Mouse (Mus musculus) kidney, adult 11 months (tissue): ENCODE data around the gene Commd4.
A peak's percentile ranks its signal among the peaks of the same experiment; 100 is the strongest.
"Not testable (repeated sequence)": the region's sequence is repeated elsewhere in the genome, so short reads cannot be mapped to it uniquely, and the experiment has no call there.

Experiments
- DNase-seq: peaks from one replicate; pipeline ENCODE4 v3.0.0; 2022

Gene Commd4

GRCm38 (mm10) chr9:57158013-57158470 lies at the start of gene Commd4:
TSS of gene Commd4 (minus strand) at chr9:57158331.
- peak; percentile 92 for DNase-seq

GRCm38 (mm10) chr9:57206896-57207295 lies 48.8 kb upstream of the Commd4 start:
- no peak for DNase-seq

- not testable (repeated sequence) for DNase-seq
These were observed 45.4 kb upstream of the Commd4 start for GRCm38 (mm10) chr9:57203571-57203970.

GRCm38 (mm10) chr9:57202981-57203380 lies 44.9 kb upstream of the Commd4 start:
- no peak for DNase-seq

GRCm38 (mm10) chr9:57197414-57197813 lies 39.3 kb upstream of the Commd4 start:
- no peak for DNase-seq

- DNase-seq = no peak
These were observed 38.6 kb upstream of the Commd4 start for GRCm38 (mm10) chr9:57196708-57197107.

- DNase-seq = no peak
These were observed 10.3 kb upstream of the Commd4 start for GRCm38 (mm10) chr9:57168411-57168810.

GRCm38 (mm10) chr9:57166173-57166572 lies 8.0 kb upstream of the Commd4 start:
- no peak for DNase-seq

- no peak for DNase-seq
These were observed 5.0 kb upstream of the Commd4 start for GRCm38 (mm10) chr9:57163137-57163536.

GRCm38 (mm10) chr9:57162496-57162895 lies 4.4 kb upstream of the Commd4 start:
- DNase-seq = no peak

GRCm38 (mm10) chr9:57158506-57158905 lies 375 bp upstream of the Commd4 start:
- no peak for DNase-seq

GRCm38 (mm10) chr9:57157499-57157898 lies 632 bp downstream of the Commd4 start:
- DNase-seq = no peak

GRCm38 (mm10) chr9:57156823-57157222 lies 1.3 kb downstream of the Commd4 start:
- DNase-seq = no peak

GRCm38 (mm10) chr9:57156383-57156782 lies 1.7 kb downstream of the Commd4 start:
- DNase-seq = no peak

GRCm38 (mm10) chr9:57152331-57152730 lies 5.8 kb downstream of the Commd4 start:
- DNase-seq = no peak

GRCm38 (mm10) chr9:57150192-57150591 lies 7.9 kb downstream of the Commd4 start:
- DNase-seq = no peak

- DNase-seq = no peak
These were observed 9.1 kb downstream of the Commd4 start for GRCm38 (mm10) chr9:57149021-57149420.

GRCm38 (mm10) chr9:57148144-57148878 lies 9.8 kb downstream of the Commd4 start, which contains the start of gene Neil1:
TSS of gene Neil1 (minus strand) at chr9:57148305.
- DNase-seq = peak; percentile 93

GRCm38 (mm10) chr9:57147205-57148143 lies 10.7 kb downstream of the Commd4 start:
- DNase-seq = peak; percentile 27

- DNase-seq = no peak
These were observed 11.6 kb downstream of the Commd4 start for GRCm38 (mm10) chr9:57146451-57147066.

- no peak for DNase-seq
These were observed 13.3 kb downstream of the Commd4 start for GRCm38 (mm10) chr9:57144830-57145229.

GRCm38 (mm10) chr9:57143212-57143611 lies 14.9 kb downstream of the Commd4 start:
- no peak for DNase-seq
